Mouse (Mus musculus) left cerebral cortex, postnatal 25 days (tissue): Measurements from ENCODE around the gene Prr36. TPM values are rescaled to one million over a fixed set of nuclear protein-coding genes. Genes with fewer than 3 reads are reported as not detected.

ENCODE experiments used
- DNase-seq, 2 experiments: peaks; one replicate each; pipeline ENCODE4 v3.0.0; 2022; ENCODE audit warnings: low spot score in 2 of 2, mixed read lengths in 1 of 2
- intact Hi-C: fragments of 180-260 bp; cut with DNase I; formaldehyde crosslinking; loops from one replicate; pipeline ENCODE4 v1.15.1; 2025
- total RNA-seq, 2 experiments: library from RNA; stranded (reverse); gene quantifications; 2 replicates each; pipeline ENCODE4 v1.2.3; 2021

Gene Prr36
- total RNA-seq, 2 experiments from 2014 or later, result 37.7 to 41.3 TPM

DNA sequence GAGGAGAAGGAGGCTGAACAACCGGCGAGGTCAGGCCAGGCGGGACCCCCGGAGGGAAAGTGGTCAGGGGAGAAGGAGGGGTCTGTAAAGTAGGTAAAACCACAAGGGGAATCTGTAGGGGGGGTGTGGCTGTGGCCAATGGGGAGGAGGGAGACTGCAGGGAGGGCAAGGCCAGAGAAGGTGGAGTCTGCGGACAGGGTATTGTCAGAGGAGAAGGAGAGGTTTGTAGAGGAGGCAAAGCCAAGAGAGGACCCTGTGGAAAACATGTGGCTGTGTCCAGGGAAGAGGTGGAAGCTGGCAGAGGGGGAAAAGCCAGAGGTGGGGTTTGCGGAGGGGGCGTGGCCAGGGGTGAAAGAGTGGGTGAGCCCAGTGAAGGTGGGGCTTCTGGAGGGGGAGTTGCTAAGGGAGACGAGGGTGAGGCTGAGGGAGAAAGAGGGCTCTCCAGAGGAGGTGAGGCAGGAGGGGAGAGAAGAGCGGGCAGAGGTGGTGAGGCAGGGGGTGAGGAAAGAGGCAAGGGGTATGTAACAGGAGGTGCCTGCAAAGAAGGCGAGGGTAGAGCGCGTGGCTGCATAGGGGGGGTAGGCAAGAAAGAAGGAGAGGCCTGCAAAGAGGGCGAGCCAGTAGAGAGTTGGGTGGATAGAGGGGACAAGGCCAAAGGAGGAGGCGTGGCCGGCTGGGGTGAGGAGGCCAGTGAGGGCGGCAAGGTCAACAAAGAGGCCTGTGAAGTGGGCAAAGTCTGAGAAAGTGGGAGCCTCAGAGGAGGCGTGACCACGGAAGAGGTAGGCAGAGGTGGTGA lies 3.9 kb downstream of the Prr36 start:
- DNase-seq, result peak in 1 of 2 experiments; percentile 24
- intact Hi-C loops, result no loop called here

DNA sequence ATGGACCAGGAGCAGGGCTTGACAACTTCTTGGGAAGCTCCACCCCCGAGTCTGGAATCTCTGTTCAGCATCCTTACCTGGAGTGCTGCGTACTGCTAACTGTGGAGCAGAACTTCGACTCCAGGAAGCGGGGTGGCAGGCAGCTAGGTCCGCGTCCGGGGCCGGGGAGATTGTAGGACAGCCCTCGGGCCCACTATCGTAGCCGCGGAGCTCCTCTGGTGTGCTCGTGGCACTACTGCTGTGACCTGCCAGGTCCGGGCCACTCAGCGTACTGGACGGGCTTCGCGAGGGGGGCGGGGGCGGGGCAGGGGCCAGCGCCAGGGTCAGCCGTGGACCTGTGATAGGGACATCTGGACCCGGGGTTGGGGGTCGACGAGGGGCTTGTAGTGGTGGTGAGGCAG lies 4.5 kb downstream of the Prr36 start:
- intact Hi-C loops, result no loop called here
- DNase-seq, result no peak

- DNase-seq, result no peak
- intact Hi-C loops, result no loop called here
Observed at GRCm38 (mm10) chr8:4211097-4211496, 6.2 kb downstream of the Prr36 start.

DNA sequence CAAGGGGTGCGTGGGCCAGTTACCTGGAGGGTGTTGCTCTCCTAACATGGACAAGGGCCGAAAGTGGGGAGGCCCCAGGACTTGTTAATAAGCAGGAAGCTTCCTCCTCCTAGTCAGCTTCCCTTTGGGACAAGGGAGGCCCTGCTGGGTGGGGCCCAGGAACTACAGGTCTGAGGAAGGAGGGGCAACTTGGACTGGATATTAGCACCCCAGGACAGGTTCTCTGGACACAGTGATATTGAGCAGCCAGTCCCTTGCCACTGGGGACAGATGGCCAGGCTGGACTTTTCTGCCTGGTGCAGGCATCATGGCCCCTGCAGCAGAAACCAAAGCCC lies 10.3 kb downstream of the Prr36 start:
- intact Hi-C loops, result no loop called here
- DNase-seq, result no peak

- intact Hi-C loops, result no loop called here
- peak in 1 of 2 experiments; percentile 48 for DNase-seq
Observed at GRCm38 (mm10) chr8:4206182-4207015, 10.9 kb downstream of the Prr36 start.

GRCm38 (mm10) chr8:4205246-4206123 lies 11.8 kb downstream of the Prr36 start:
- intact Hi-C loops, result no loop called here
- no peak for DNase-seq

DNA sequence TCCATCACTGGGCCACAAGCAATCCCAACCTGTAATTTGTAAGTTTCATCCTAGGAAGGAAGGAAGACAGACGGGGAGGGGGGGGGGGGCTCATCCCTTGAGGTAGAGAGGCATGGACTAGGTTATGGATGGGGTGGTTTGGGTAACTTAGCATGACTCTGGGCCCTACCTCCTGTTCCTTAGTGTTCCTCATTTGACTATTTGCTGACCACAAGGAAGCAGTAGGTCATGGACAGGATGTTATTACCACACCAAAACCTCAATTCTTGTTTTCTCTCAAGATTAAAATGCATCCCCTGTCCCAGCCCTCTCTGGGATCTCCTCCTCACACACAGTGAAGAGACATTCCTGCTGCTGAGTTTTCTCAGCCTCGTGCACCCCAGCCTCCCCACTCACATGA lies 15.9 kb downstream of the Prr36 start:
- intact Hi-C loops, result no loop called here
- DNase-seq, result no peak

DNA sequence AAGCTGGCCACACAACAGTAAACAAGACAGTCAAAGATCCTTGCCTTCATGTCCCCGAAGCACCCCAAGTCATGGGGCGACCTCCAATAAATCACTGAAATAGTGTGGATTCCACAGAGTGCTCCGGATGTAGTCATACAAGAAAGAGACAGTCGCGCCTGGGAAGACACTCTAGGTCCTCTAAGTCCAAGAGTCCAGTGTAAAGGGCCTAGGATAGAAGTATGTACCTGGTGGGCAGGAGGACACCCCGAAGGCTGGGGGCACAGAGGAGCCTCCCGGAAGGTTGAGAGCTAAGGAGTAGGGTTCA lies 23.7 kb downstream of the Prr36 start:
- no peak for DNase-seq
- intact Hi-C loops, result no loop called here

DNA sequence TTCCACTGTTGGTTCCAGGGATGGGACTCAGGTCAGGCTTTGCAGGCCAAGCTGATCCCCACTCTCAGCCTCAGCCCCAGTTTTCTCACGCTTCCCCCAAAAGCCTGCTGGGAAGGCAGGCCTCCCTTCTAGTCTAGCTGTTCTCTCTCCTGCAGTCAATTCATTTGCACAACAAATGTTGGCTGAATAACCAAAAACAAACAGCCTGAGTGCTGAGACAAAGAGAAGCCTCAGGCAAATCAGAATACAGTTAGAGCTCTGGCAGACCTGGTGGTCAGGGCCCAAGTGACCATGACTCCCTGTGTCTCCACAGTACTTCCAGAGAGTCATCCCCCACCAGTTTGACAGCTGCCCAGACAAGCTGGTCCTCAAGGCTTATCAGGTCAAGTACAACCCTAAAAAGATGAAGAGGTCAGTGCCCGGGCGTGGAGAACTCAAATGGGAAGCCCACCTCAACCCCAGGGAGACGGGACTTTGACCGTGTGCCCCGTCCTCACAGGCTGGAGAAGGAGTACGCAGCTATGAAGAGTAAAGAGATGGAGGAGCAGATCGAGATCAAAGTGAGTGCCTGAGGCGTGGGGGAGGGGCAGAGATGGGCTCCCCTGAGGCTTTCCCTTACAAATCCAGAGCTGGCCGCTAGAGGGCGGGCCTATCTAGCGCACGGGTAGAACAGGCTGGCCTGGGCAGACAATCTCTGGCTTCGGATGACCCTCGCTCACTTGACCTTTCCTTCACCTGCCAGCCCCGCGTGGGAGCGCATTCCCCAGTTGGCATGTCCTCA lies 24.3 kb downstream of the Prr36 start:
- DNase-seq, result peak; percentile 89 to 91
- intact Hi-C loops, result loop anchor here (1.0 kb wide), 1 partner anchor 45 kb away; the partner anchor contains the start of genes Gm49320 and Map2k7

DNA sequence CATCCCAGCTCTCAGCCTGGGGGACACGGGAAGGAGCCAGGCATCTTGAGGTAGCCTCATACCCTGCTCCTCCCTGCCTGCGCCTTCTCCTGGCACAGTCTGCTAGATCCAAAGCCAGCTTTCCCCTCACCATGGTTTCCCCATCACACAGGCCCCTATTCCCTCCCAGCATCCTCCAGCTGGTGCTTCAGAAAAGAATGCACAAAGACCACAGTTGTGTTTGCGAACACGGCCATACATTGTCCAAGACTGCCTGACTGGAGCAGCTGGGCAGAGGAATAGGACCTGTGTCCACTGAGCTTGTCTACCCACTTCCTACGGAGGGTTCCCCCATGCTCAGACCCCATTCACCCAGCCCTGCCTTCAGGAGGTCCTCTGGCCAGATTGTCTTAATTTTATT lies 25.0 kb downstream of the Prr36 start:
- peak in 1 of 2 experiments; percentile 63 for DNase-seq

DNA sequence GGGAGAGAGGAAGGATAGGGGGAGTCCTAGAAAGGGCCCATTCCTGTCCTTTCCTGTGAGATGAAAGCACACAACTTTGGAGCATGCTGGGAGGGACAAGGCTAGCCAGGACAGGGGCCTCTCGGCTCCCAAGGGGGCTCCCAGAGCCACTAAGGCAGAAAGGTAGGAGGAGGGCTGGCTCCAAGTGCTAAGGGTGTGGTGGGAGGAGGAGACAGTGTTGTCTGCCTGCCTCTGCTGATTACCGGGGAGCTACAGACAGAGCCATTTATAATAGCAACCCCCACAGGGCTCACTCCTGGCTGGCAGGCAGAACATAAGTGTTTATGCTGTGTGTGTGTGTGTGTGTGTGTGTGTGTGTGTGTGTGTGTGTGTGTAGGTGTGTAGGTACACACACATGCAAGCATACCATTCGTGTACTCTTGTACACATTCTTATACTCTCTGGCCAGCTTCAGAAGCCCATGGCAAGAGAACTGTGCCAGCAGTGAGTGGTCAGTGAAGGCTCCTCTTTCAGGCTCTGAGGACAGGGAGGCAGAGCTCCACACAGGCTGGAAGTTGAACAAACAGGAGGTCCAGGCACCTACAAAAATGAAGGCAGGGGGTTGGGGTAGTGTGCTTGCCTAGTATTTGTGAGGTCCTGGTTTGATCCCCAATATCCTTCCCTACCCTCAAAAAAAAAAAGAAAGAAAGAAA lies 28.1 kb downstream of the Prr36 start:
- intact Hi-C loops, result no loop called here
- DNase-seq, result no peak

More for the DNA sequence above, 25.0 kb downstream of the Prr36 start:
- intact Hi-C loops, result loop anchor here (1.0 kb wide), 1 partner anchor 46 kb away; the partner anchor contains the start of genes Gm49320 and Map2k7

- no peak for DNase-seq
- intact Hi-C loops, result no loop called here
Observed at GRCm38 (mm10) chr8:4188605-4189004, 28.7 kb downstream of the Prr36 start.

DNA sequence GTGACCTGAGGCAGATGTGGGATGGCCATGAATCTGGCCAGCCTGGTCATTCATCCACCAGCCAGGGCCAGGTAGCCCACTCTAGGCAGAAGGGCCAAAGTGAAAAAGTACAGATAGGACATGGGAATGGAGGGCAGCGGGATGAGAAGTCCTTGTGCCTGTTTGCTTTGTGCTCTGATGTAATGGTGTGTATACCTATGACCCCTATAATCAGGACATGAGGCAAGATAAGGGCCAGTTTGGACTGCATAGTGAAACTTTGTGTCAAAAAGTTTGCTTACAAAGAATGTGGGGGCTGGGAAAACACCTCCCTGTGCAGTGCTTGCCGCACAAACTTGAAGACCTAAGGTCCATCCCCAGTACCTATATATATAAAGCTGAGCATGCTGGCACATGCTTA lies 31.1 kb downstream of the Prr36 start:
- DNase-seq, result no peak
- intact Hi-C loops, result no loop called here

GRCm38 (mm10) chr8:4183409-4183808 lies 33.9 kb downstream of the Prr36 start:
- intact Hi-C loops, result no loop called here
- DNase-seq, result no peak

DNA sequence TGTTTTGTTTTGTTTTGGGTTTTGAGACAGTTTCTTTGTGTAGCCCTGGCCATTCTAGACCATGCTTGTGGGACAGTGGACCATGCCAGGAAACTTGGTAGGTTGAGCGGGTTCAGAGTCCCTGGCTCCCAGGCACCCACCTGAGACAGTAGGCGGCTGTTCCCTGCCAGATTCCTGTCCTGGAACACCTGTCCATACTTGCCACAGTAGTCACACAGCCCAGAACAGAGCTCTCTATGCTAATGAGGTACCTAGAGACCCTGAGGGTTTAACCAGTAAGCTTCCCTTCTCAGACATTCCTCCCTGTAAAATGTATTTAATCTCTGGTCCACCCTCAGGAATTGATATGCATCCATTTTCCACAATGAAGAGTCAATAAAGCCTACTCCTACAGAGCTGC lies 43.2 kb downstream of the Prr36 start:
- no peak for DNase-seq
- intact Hi-C loops, result no loop called here

DNA sequence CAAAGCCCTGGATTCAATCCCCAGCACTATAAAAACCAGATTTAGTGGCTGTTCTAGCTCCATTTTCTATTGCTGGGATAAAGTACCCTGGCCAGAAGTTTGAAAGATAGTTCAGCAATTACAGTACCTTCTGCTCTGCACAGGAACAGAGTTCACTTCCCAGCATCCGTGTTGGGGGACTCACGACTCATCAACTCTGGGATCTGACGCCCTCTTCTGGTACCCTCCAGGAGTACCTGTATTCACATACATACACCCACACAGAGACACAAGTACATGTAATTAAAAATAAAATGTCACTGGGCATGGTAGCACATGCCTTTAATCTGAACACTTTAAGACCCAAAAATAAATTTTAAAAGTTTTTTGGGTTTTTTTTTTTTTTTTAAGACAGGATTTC lies 44.8 kb downstream of the Prr36 start:
- intact Hi-C loops, result no loop called here
- DNase-seq, result no peak

GRCm38 (mm10) chr8:4167918-4168317 lies 49.3 kb downstream of the Prr36 start:
- DNase-seq, result no peak
- intact Hi-C loops, result loop anchor here (10.0 kb wide), 3 partner anchors 157 to 447 kb away; partner anchors contain the start of genes Ccl25, Cers4, Elavl1 and Zfp958

- intact Hi-C loops, result loop anchor here (10.0 kb wide), 3 partner anchors 158 to 448 kb away; partner anchors contain the start of genes Ccl25, Cers4, Elavl1 and Zfp958
- DNase-seq, result no peak
Observed at GRCm38 (mm10) chr8:4166881-4167525, 50.3 kb downstream of the Prr36 start.
